Mouse (Mus musculus) brain, adult 2 months (tissue): ENCODE data around the gene Kmt2e.

Experiments used
- DNase-seq: peaks from one replicate; pipeline ENCODE4 v3.0.0; 2011; ENCODE audit warnings: low read depth, low spot score

Kmt2e gene

GRCm38 (mm10) chr5:23433720-23434597 lies at the start of gene Kmt2e:
Gene Kmt2e (plus strand): TSS chr5:23434441.
- DNase-seq = peak; percentile 97

GRCm38 (mm10) chr5:23385136-23385535 lies 49.1 kb upstream of the Kmt2e start:
- DNase-seq = peak; percentile 62

- no peak for DNase-seq
Measured at GRCm38 (mm10) chr5:23385763-23386217, 48.5 kb upstream of the Kmt2e start.

GRCm38 (mm10) chr5:23386562-23387312 lies 47.5 kb upstream of the Kmt2e start:
- DNase-seq = peak; percentile 95

- DNase-seq = no peak
Measured at GRCm38 (mm10) chr5:23387313-23387666, 47.0 kb upstream of the Kmt2e start.

GRCm38 (mm10) chr5:23388091-23388490 lies 46.1 kb upstream of the Kmt2e start:
- no peak for DNase-seq

- DNase-seq = no peak
Measured at GRCm38 (mm10) chr5:23389601-23390305, 44.5 kb upstream of the Kmt2e start.

- DNase-seq = no peak
Measured at GRCm38 (mm10) chr5:23391714-23392113, 42.5 kb upstream of the Kmt2e start.

GRCm38 (mm10) chr5:23393870-23394269 lies 40.4 kb upstream of the Kmt2e start:
- no peak for DNase-seq

GRCm38 (mm10) chr5:23394366-23395145 lies 39.7 kb upstream of the Kmt2e start:
- DNase-seq = peak; percentile 81

GRCm38 (mm10) chr5:23395721-23396120 lies 38.5 kb upstream of the Kmt2e start:
- no peak for DNase-seq

GRCm38 (mm10) chr5:23396756-23397155 lies 37.5 kb upstream of the Kmt2e start:
- DNase-seq = no peak

- DNase-seq = no peak
Measured at GRCm38 (mm10) chr5:23400156-23400555, 34.1 kb upstream of the Kmt2e start.

- no peak for DNase-seq
Measured at GRCm38 (mm10) chr5:23400868-23401267, 33.4 kb upstream of the Kmt2e start.

GRCm38 (mm10) chr5:23401368-23401767 lies 32.9 kb upstream of the Kmt2e start:
- DNase-seq = peak; percentile 47

GRCm38 (mm10) chr5:23401999-23402398 lies 32.2 kb upstream of the Kmt2e start:
- peak; percentile 85 for DNase-seq

GRCm38 (mm10) chr5:23403161-23403560 lies 31.1 kb upstream of the Kmt2e start:
- DNase-seq = no peak

- DNase-seq = no peak
Measured at GRCm38 (mm10) chr5:23405666-23406404, 28.4 kb upstream of the Kmt2e start.

- no peak for DNase-seq
Measured at GRCm38 (mm10) chr5:23406405-23406745, 27.9 kb upstream of the Kmt2e start.

- no peak for DNase-seq
Measured at GRCm38 (mm10) chr5:23408106-23408505, 26.1 kb upstream of the Kmt2e start.
